Mouse (Mus musculus) midbrain, embryonic 12.5 days (tissue): ENCODE measurements around the gene Nt5c1b. TPM values are rescaled to one million over a fixed set of nuclear protein-coding genes. Genes with fewer than 3 reads are reported as not detected.
A peak's percentile ranks its signal among the peaks of the same experiment; 100 is the strongest.

ENCODE experiments used
- ATAC-seq: fragments of 200-750 bp; cut with Nextera tagmentation; 2 replicates; pipeline ENCODE4 v1.8.0; 2017; ENCODE audit warnings: low read depth, moderate TSS enrichment, moderate library complexity; ENCODE audit not compliant: low FRiP score
- H3K27ac ChIP-seq: fragments of 300-500 bp; sonication (generic); replicated peaks from 2 replicates; pipeline ENCODE4 v1.5.1; 2016; ENCODE audit warnings: mild to moderate bottlenecking
- H3K27me3 ChIP-seq: fragments of 300-500 bp; sonication (generic); 2 replicates; pipeline ENCODE4 v1.6.1; 2016; ENCODE audit warnings: mild to moderate bottlenecking
- H3K36me3 ChIP-seq: fragments of 300-500 bp; sonication (generic); 2 replicates; pipeline ENCODE4 v1.6.1; 2016
- H3K4me1 ChIP-seq: fragments of 300-500 bp; sonication (generic); 2 replicates; pipeline ENCODE4 v1.6.1; 2016
- H3K4me2 ChIP-seq: fragments of 300-500 bp; sonication (generic); replicated peaks from 2 replicates; pipeline ENCODE4 v1.6.1; 2016; ENCODE audit warnings: mild to moderate bottlenecking, moderate library complexity
- H3K4me3 ChIP-seq: fragments of 300-500 bp; sonication (generic); 2 replicates; pipeline ENCODE4 v1.5.1; 2016; ENCODE audit warnings: mild to moderate bottlenecking
- H3K9ac ChIP-seq: fragments of 300-500 bp; sonication (generic); replicated peaks from 2 replicates; pipeline ENCODE4 v1.6.1; 2016; ENCODE audit warnings: mild to moderate bottlenecking, moderate library complexity
- H3K9me3 ChIP-seq: fragments of 300-500 bp; sonication (generic); 2 replicates; pipeline ENCODE4 v1.6.1; 2016; ENCODE audit warnings: mild to moderate bottlenecking
- WGBS: fragments of 180-500 bp; shearing (Covaris S2); methylation state at CpG from one replicate; pipeline ENCODE4 v1.1.7; 2016; 5-methylcytosine and 5-hydroxymethylcytosine counted together
- polyA plus RNA-seq: library from polyadenylated mRNA; unstranded; fragments of >200 nt; fragmentation: Nextera tagmentation; extraction: Ambion mirVana; gene quantifications from 2 replicates; pipeline ENCODE4 v1.2.1, GENCODE M21; 2016

The Nt5c1b gene
- polyA plus RNA-seq, result not detected in 2 replicates

- H3K36me3 ChIP-seq, result no peaks in the 10 kb centered on the region
- H3K9ac ChIP-seq, result no peak within 1 kb of the TSS
- WGBS, result 85% methylated on average over 3 of the region's 3 CpGs
- no peaks in the 10 kb centered on the region for H3K4me1 ChIP-seq
- no peak within 1 kb of the TSS for H3K4me3 ChIP-seq
- no peak for ATAC-seq
- no peak within 1 kb of the TSS for H3K27ac ChIP-seq
- H3K9me3 ChIP-seq, result no peaks in the 10 kb centered on the region
- H3K27me3 ChIP-seq, result no peaks in the 10 kb centered on the region
- no peak within 1 kb of the TSS for H3K4me2 ChIP-seq
Measured at GRCm38 (mm10) chr12:10369673-10370072, at the start of gene Nt5c1b. Nt5c1b (plus strand) TSS chr12:10369973.

DNA sequence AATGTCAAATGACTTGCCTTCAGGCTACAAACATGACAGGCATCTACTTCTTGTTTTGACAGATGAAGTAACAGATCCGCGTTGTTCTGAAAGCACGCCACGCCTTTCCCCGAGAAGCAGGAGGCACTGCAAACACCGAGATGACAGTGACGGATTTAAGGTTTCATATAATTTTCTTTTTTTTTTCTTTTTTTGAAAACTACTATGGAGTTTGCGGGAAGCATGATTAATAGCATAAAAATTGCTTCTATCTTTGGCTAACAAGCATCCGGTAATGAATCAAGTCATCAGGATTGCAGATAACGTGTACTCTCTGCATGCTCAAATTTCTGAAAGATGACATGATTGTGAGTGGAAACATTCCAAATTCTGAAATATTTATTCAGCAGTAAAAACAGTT, 42.1 kb upstream of the Nt5c1b start:
- Histone ChIP-seq H3K4me1 (no peaks in the 10 kb centered on the region), H3K4me3 (no peak overlapping the region), H3K4me2 (no peak overlapping the region), H3K9ac (no peak overlapping the region), H3K27ac (no peak overlapping the region), H3K36me3 (no peaks in the 10 kb centered on the region), H3K27me3 (no peaks in the 10 kb centered on the region), H3K9me3 (no peaks in the 10 kb centered on the region)
- 94% methylated on average over 10 of the region's 10 CpGs for WGBS
- no peak for ATAC-seq

DNA sequence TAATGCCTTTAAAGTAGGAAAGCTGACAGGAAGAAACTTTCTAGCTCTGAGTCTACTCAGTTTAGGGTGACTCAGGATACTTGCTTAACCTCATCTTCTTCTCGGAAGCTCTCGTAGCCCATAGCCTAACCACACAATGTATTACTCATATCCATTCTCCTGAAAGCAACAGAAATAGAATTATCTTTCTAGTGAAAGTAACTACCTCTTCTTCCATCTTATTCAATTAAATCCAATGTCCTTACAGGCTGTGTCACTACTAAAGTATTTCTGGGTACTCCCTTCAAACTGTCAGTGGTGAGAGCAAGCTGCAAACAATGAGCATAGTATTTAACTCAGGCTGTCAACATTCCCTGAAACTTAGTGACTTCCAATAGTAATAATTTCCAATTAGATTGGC, 40.3 kb upstream of the Nt5c1b start:
- 91% methylated on average over 2 of the region's 2 CpGs for WGBS

DNA sequence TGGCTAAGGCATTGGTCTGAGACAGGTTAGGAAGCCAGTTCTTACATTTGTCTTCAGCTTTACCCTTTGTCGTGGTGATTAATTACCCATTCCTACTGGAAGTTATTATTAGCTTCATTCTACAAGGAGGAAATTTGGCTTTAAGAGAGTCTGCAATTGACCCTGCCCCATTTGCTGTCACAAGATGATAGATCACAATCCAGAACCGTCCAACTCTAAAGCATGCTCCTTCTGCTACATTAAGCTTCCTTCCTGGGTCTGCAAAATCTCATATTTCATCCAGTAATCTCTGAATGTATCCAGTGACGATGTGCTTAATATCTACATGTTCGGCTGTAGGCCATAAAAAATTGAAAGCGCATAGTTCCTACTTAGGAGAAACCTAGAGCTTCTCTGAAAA, 29.2 kb upstream of the Nt5c1b start:
- Histone ChIP-seq H3K4me2 (no peak overlapping the region), H3K4me3 (no peak overlapping the region), H3K36me3 (no peaks in the 10 kb centered on the region), H3K27me3 (no peaks in the 10 kb centered on the region), H3K4me1 (no peaks in the 10 kb centered on the region), H3K9ac (no peak overlapping the region), H3K9me3 (no peaks in the 10 kb centered on the region), H3K27ac (no peak overlapping the region)
- ATAC-seq, result no peak
- WGBS, result 92% methylated on average over 5 of the region's 5 CpGs

More for the DNA sequence above, 40.3 kb upstream of the Nt5c1b start:
- Histone ChIP-seq H3K9me3 (no peaks in the 10 kb centered on the region), H3K27ac (no peak overlapping the region), H3K36me3 (no peaks in the 10 kb centered on the region), H3K4me3 (no peak overlapping the region), H3K4me2 (no peak overlapping the region), H3K27me3 (no peaks in the 10 kb centered on the region), H3K4me1 (no peaks in the 10 kb centered on the region), H3K9ac (no peak overlapping the region)
- no peak for ATAC-seq

- Histone ChIP-seq H3K9me3 (no peaks in the 10 kb centered on the region), H3K4me1 (no peaks in the 10 kb centered on the region), H3K4me3 (no peak overlapping the region), H3K27me3 (no peaks in the 10 kb centered on the region), H3K36me3 (no peaks in the 10 kb centered on the region), H3K27ac (no peak overlapping the region), H3K9ac (no peak overlapping the region), H3K4me2 (no peak overlapping the region)
- no peak for ATAC-seq
- WGBS, result 36% methylated on average over 3 of the region's 3 CpGs
Measured at GRCm38 (mm10) chr12:10350706-10351105, 19.1 kb upstream of the Nt5c1b start.

DNA sequence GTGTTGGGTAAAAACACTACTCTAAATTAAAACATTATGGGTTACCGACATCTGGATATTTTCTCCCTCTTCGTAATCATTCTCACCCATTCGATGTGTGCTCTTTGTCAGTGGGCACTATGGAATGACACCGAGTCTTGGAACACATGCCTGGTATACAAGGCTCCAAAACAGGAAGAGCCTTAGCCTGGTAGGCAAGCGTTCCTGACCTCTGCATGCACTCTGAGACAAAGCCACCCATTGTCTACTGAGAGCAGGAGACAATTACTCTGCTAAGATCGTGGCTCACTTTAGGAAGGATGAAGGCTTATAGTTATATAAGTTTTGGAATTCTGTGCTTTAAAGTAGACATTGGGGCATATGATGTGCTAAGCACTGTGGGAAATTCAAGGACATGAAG, 12.0 kb upstream of the Nt5c1b start:
- Histone ChIP-seq H3K27me3 (no peaks in the 10 kb centered on the region), H3K9ac (no peak overlapping the region), H3K4me1 (no peaks in the 10 kb centered on the region), H3K4me2 (no peak overlapping the region), H3K4me3 (no peak overlapping the region), H3K36me3 (no peaks in the 10 kb centered on the region), H3K27ac (no peak overlapping the region), H3K9me3 (no peaks in the 10 kb centered on the region)
- ATAC-seq, result no peak
- WGBS, result 71% methylated on average over 6 of the region's 6 CpGs

DNA sequence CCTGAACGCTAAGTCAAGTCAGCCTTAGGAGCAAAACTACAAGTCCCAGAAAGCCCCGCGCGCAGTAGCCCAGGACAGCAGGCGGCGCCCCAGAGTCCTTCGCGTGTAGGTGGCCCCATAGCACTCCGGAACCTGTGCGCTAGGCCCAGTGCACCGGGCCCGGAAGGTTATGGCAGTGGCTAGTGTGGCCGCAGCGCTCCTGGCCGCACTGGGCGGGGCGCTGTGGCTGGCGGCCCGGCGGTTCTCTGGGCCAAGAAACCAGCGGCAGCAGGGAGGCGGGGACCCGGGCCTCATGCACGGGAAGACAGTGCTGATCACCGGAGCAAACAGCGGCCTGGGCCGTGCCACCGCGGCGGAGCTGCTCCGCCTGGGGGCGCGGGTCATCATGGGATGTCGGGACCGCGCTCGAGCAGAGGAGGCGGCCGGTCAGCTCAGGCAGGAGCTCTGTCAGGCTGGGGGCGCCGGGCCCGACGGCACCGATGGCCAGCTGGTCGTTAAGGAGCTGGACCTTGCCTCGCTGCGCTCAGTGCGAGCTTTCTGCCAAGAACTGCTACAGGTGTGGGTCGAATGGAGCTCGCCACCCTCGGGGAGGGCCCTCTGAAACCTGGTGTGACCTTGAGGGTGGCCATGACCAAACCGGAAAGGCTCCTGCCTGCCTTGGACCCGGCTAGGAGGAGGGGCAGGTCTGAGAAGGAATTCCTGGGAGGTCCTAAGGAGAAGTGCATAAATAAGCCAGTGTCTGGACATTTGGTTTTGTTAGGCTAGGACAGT, 21.1 kb downstream of the Nt5c1b start, which contains the start of gene Rdh14:
Gene Rdh14 (plus strand): TSS at position 102 of the 771 bp plus-strand sequence.
- H3K4me3 ChIP-seq, result peak within 1 kb of the TSS; percentile 66

GRCm38 (mm10) chr12:10400788-10401187, 31.0 kb downstream of the Nt5c1b start:
- Histone ChIP-seq H3K4me1 (no peaks in the 10 kb centered on the region), H3K9me3 (no peaks in the 10 kb centered on the region), H3K36me3 (no peaks in the 10 kb centered on the region), H3K4me3 (no peak overlapping the region), H3K9ac (no peak overlapping the region), H3K27me3 (no peaks in the 10 kb centered on the region), H3K4me2 (no peak overlapping the region), H3K27ac (no peak overlapping the region)
- no peak for ATAC-seq
- 73% methylated on average over 1 of the region's 1 CpGs for WGBS

More for the DNA sequence above, 21.1 kb downstream of the Nt5c1b start, which contains the start of gene Rdh14:
- WGBS, result under 1% methylated on average over 53 of the region's 53 CpGs
- Histone ChIP-seq H3K4me1 (peaks cover 8% of the 10 kb centered on the region), H3K4me2 (peak within 1 kb of the TSS; percentile 70), H3K9ac (peak within 1 kb of the TSS; percentile 87), H3K27ac (peak within 1 kb of the TSS; percentile 90), H3K36me3 (no peaks in the 10 kb centered on the region), H3K9me3 (no peaks in the 10 kb centered on the region), H3K27me3 (no peaks in the 10 kb centered on the region)
- peak; percentile 99 for ATAC-seq

DNA sequence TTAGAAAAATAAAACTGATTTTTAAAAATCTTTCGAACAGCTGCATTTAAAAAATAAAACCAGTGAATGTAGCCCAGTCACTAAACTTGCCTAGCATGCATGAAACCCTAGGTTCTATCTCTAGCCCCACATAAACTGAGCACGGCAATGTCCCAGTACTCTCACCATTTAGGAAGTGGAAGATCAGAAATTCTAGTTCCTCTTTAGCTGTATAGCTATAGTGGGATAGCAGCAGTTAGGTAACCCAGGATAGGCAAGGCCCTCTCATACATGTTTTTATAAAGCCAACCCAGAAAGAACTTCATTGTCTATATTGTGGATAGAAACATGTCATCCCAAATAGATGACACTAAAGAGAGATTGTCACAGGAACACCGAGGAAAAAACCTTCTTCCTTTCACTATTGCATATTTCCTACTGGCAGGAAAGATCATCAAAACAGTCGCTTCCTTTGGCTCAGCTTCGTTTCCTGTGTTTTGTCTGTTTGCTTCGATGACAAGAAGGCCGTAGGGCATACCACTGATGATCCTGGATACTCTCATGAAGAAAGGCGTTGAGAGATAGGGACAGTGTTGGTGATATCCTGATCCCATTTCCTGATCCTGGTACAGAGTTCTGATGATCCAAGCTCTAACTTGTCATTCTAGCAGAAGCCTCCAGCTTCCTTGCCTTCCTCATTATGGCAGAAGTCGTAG, 32.8 kb downstream of the Nt5c1b start:
- no peak overlapping the region for H3K9ac ChIP-seq
- ATAC-seq, result no peak
- no peak overlapping the region for H3K4me3 ChIP-seq
- 90% methylated on average over 9 of the region's 9 CpGs for WGBS
- H3K4me2 ChIP-seq, result no peak overlapping the region
- no peaks in the 10 kb centered on the region for H3K36me3 ChIP-seq
- no peaks in the 10 kb centered on the region for H3K9me3 ChIP-seq
- H3K4me1 ChIP-seq, result no peaks in the 10 kb centered on the region
- H3K27ac ChIP-seq, result no peak overlapping the region
- H3K27me3 ChIP-seq, result no peaks in the 10 kb centered on the region

GRCm38 (mm10) chr12:10410511-10411179, 40.9 kb downstream of the Nt5c1b start:
- H3K27me3 ChIP-seq, result no peaks in the 10 kb centered on the region
- no peak overlapping the region for H3K4me2 ChIP-seq
- no peak for ATAC-seq
- no peak overlapping the region for H3K9ac ChIP-seq
- no peaks in the 10 kb centered on the region for H3K36me3 ChIP-seq
- no peaks in the 10 kb centered on the region for H3K4me1 ChIP-seq
- no peak overlapping the region for H3K4me3 ChIP-seq
- no peaks in the 10 kb centered on the region for H3K9me3 ChIP-seq
- 95% methylated on average over 3 of the region's 3 CpGs for WGBS
- no peak overlapping the region for H3K27ac ChIP-seq

DNA sequence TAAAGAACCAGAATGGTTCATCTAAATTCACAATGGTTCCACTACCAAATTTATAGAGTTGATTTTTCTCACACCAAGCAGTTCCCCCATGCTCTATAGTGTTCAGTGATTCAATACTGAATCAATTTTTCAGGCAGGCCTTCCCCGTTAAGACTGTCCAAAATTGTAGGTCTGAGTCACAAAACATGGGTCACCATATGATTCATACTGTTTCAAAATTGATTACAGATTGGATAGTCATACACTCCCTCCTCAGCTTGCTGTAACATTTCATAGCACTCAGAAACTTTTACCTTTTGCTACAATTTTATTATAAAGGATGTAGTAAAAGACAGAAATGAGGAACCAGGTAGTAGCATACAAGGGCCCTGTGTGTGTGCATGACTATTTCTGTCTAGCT, 41.7 kb downstream of the Nt5c1b start:
- WGBS, result 88% methylated on average over 1 of the region's 1 CpGs
- H3K27ac ChIP-seq, result no peak overlapping the region
- no peaks in the 10 kb centered on the region for H3K4me1 ChIP-seq
- H3K36me3 ChIP-seq, result no peaks in the 10 kb centered on the region
- H3K4me2 ChIP-seq, result no peak overlapping the region
- H3K27me3 ChIP-seq, result no peaks in the 10 kb centered on the region
- H3K9ac ChIP-seq, result no peak overlapping the region
- H3K4me3 ChIP-seq, result no peak overlapping the region
- no peak for ATAC-seq
- H3K9me3 ChIP-seq, result no peaks in the 10 kb centered on the region

DNA sequence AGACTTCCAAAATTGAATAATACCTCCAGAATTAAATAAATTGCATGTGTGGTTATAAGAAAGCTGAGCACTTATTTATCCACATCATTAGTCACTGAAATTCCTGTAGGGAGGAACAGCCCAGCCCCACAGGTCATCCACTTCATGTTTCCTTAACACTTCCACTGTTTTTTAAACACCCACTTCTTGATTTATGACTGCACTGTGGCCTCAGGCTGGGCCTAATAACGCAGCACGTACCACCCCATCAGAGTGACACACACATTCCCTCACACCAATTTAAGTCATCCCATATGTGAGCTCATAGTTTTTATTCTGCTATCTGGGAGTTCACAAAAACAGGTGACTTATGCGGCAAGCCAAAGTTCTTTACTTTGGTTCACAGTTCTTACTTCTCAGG, 52.6 kb downstream of the Nt5c1b start:
- no peak overlapping the region for H3K9ac ChIP-seq
- no peak overlapping the region for H3K27ac ChIP-seq
- H3K4me3 ChIP-seq, result no peak overlapping the region
- H3K4me2 ChIP-seq, result no peak overlapping the region
- no peaks in the 10 kb centered on the region for H3K36me3 ChIP-seq
- H3K4me1 ChIP-seq, result no peaks in the 10 kb centered on the region
- WGBS, result 84% methylated on average over 3 of the region's 3 CpGs
- no peaks in the 10 kb centered on the region for H3K9me3 ChIP-seq
- ATAC-seq, result no peak
- H3K27me3 ChIP-seq, result no peaks in the 10 kb centered on the region
